Mouse (Mus musculus) liver, adult 2 months (tissue): ENCODE results near the gene Krt33a.

Experiments used
- CTCF ChIP-seq: fragments of 200-500 bp; IDR thresholded peaks from 2 replicates; pipeline ENCODE4 v1.5.1; 2011; ENCODE audit warnings: low read depth, low read length, control low read depth
- POLR2A ChIP-seq: fragments of 200-500 bp; IDR thresholded peaks from 2 replicates; pipeline ENCODE4 v1.6.1; 2011; ENCODE audit warnings: low read length, control low read depth; ENCODE audit not compliant: insufficient read depth; ENCODE audit errors: extremely low read depth

- TF ChIP-seq CTCF (no peak), POLR2A (no peak)
These were observed 25.4 kb downstream of the Krt33a start for GRCm38 (mm10) chr11:99990571-99990970.
